Mouse (Mus musculus): Measurements from ENCODE around the gene Xkr7. TPM values are rescaled to one million over a fixed set of nuclear protein-coding genes. Genes with fewer than 3 reads are reported as not detected.

The Xkr7 gene
- polyA plus RNA-seq, 1 experiment from 2014 or later: not detected

DNA sequence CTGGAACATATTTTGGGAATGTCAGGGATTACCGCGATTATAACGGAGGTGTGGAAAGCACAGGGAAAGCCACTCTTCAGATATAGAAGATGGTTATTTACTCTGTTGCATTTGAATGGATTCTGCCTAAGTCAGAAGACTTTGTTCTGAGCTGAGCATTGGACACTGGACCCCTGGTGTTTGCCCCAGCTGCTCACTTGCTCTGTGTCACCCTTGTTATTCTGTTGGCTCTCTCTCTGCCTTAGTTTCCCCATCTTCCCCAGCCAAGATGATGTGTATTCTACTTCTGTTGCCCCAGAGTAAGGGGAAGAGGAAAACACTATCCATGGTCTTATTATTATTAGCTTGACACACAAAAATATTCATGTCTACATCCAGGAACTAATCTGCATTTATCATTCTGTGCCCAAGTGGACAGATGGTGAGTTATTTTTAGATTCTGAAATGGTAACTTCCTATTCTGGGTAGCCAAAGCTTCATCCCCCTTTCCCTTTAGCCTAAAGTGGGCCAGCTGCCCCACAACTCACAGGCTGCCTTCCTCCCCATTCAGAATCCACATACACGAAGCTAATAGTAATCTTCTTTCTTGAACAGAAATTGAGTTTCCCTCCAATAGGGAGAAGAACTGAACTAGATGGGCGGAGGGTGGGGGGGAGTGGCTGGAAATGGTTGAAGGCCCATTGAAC is 2.0 kb downstream of the Xkr7 start:
- Histone ChIP-seq H3K4me1 (peaks cover 11% of the 10 kb centered on the region), H3K4me3 (replicated peaks) (no peak overlapping the region), H3K27ac (replicated peaks) (no peak overlapping the region), H3K27me3 (peaks cover 62% of the 10 kb centered on the region), H3K9me3 (replicated peaks) (no peaks in the 10 kb centered on the region), H3K9ac (no peak overlapping the region), H3K36me3 (no peaks in the 10 kb centered on the region), H3K4me2 (replicated peaks) (no peak overlapping the region)
- WGBS: 69% methylated on average over 5 of the region's 5 CpGs
- ATAC-seq (ENCODE audit: insufficient number of reproducible peaks, low FRiP score, low TSS enrichment, low read depth): no peak

- no peaks in the 10 kb centered on the region for H3K9me3 ChIP-seq (replicated peaks)
- H3K27ac ChIP-seq (replicated peaks): no peak overlapping the region
- no peak for ATAC-seq (ENCODE audit: insufficient number of reproducible peaks, low FRiP score, low TSS enrichment, low read depth)
- no peaks in the 10 kb centered on the region for H3K36me3 ChIP-seq
- no peak overlapping the region for H3K4me3 ChIP-seq (replicated peaks)
- no peak overlapping the region for H3K4me2 ChIP-seq (replicated peaks)
- H3K4me1 ChIP-seq: peaks cover 8% of the 10 kb centered on the region
- no peak overlapping the region for H3K9ac ChIP-seq
- H3K27me3 ChIP-seq: peaks cover 38% of the 10 kb centered on the region
- 36% methylated on average over 2 of the region's 2 CpGs for WGBS
Observed at GRCm38 (mm10) chr2:153036690-153037089, 5.0 kb downstream of the Xkr7 start.

GRCm38 (mm10) chr2:153043886-153044285 is 12.2 kb downstream of the Xkr7 start:
- H3K9me3 ChIP-seq (replicated peaks): no peaks in the 10 kb centered on the region
- H3K36me3 ChIP-seq: no peaks in the 10 kb centered on the region
- no peaks in the 10 kb centered on the region; the same call in 1 of the 2 replicates for H3K27me3 ChIP-seq
- no peak overlapping the region for H3K9ac ChIP-seq
- 35% methylated on average over 3 of the region's 3 CpGs for WGBS
- H3K4me3 ChIP-seq (replicated peaks): no peak overlapping the region
- H3K27ac ChIP-seq (replicated peaks): no peak overlapping the region
- ATAC-seq (ENCODE audit: insufficient number of reproducible peaks, low FRiP score, low TSS enrichment, low read depth): no peak
- H3K4me1 ChIP-seq: peaks cover 8% of the 10 kb centered on the region
- no peak overlapping the region for H3K4me2 ChIP-seq (replicated peaks)

DNA sequence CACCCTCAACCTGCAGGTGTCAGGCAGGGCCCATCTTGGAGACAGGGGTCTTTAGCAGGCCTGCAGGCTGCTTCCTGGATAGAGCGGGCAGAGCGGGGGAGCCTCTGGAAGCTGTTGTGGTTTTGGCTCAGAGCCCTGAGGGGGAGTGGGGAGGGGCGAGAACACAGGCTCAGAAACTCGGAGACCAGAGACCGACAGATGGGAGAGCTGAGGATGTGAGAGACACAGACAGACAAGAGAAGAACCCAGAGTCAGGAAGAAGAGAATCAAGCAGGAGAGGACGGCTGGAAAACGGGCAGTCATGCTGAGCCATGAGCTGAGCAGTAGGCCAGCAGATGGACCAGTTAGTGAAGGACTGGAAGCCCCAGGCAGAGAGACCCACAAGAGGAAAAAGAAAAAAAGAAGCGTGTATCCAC is 14.2 kb downstream of the Xkr7 start:
- Histone ChIP-seq H3K27me3 (peaks cover 8% of the 10 kb centered on the region; the same call in 1 of the 2 replicates), H3K4me1 (peaks cover 15% of the 10 kb centered on the region), H3K4me2 (replicated peaks) (no peak overlapping the region), H3K27ac (replicated peaks) (no peak overlapping the region), H3K36me3 (no peaks in the 10 kb centered on the region), H3K9me3 (replicated peaks) (no peaks in the 10 kb centered on the region), H3K4me3 (replicated peaks) (no peak overlapping the region), H3K9ac (no peak overlapping the region)
- ATAC-seq (ENCODE audit: insufficient number of reproducible peaks, low FRiP score, low TSS enrichment, low read depth): no peak
- WGBS: 11% methylated on average over 8 of the region's 8 CpGs

DNA sequence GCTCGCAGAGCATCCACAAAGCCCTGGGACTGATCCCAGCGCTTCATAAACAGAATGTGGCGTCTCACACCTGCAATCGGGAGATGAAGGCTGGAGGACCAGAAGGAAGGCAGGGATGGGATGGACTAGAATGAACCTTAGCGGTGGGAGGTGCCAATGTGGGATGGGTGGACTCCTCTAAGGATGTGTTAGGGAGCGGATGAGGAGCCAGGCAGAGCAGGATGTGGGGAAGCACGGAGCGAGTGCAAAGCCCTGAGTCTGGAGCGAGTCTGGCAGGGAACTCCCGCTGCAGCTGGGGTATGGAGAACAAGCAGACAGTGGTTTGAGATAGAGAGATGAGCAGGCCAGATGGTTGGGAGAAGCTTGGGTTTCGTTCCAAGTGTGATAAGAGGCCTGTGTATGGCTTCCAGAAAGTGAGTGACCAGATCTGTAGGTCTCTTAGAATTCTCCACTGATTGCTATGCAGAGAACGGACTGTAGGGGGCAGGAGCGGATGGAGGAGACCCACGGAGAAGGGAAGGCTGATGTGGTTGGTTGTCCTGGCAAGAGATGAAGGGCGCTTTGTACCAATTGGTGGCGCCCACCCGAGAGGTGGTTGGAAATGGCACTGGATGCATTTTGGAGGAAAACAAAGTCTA is 16.3 kb downstream of the Xkr7 start:
- H3K36me3 ChIP-seq: no peaks in the 10 kb centered on the region
- H3K4me1 ChIP-seq: peaks cover 21% of the 10 kb centered on the region
- H3K9me3 ChIP-seq (replicated peaks): no peaks in the 10 kb centered on the region
- peaks cover 29% of the 10 kb centered on the region for H3K27me3 ChIP-seq
- H3K9ac ChIP-seq: no peak overlapping the region
- no peak for ATAC-seq (ENCODE audit: insufficient number of reproducible peaks, low FRiP score, low TSS enrichment, low read depth)
- no peak overlapping the region for H3K4me3 ChIP-seq (replicated peaks)
- H3K4me2 ChIP-seq (replicated peaks): no peak overlapping the region
- no peak overlapping the region for H3K27ac ChIP-seq (replicated peaks)
- 41% methylated on average over 17 of the region's 17 CpGs for WGBS

- Histone ChIP-seq H3K4me3 (replicated peaks) (no peak overlapping the region), H3K27ac (replicated peaks) (no peak overlapping the region), H3K36me3 (no peaks in the 10 kb centered on the region), H3K9me3 (replicated peaks) (no peaks in the 10 kb centered on the region), H3K27me3 (peaks cover 43% of the 10 kb centered on the region), H3K9ac (no peak overlapping the region), H3K4me2 (replicated peaks) (no peak overlapping the region), H3K4me1 (peaks cover 21% of the 10 kb centered on the region)
- 36% methylated on average over 9 of the region's 9 CpGs for WGBS
- no peak; the same call in 1 of the 2 replicates for ATAC-seq (ENCODE audit: insufficient number of reproducible peaks, low FRiP score, low TSS enrichment, low read depth)
Observed at GRCm38 (mm10) chr2:153049288-153049996, 17.8 kb downstream of the Xkr7 start.

DNA sequence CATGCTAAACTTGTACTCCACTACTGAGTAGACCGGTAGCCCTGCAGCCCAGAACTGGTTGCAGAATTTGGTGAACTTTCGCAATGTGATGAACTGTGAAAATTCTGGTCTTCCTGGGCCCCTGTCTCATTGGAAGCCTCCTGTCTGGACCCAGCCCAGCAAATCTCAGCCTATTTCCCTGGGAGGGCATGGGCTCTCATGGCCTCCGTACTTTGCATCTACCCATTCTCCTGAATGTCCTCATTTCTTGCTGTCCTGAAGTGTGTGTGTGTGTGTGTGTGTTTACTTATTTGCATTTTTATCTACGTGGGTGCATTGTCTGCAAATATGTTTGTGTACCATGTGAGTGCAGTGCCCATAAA is 18.3 kb downstream of the Xkr7 start:
- WGBS: 81% methylated on average over 4 of the region's 4 CpGs
- Histone ChIP-seq H3K4me1 (peaks cover 21% of the 10 kb centered on the region), H3K27me3 (peaks cover 47% of the 10 kb centered on the region), H3K4me3 (replicated peaks) (no peak overlapping the region), H3K36me3 (no peaks in the 10 kb centered on the region), H3K9me3 (replicated peaks) (no peaks in the 10 kb centered on the region), H3K4me2 (replicated peaks) (no peak overlapping the region), H3K9ac (no peak overlapping the region), H3K27ac (replicated peaks) (no peak overlapping the region)
- ATAC-seq (ENCODE audit: insufficient number of reproducible peaks, low FRiP score, low TSS enrichment, low read depth): no peak

DNA sequence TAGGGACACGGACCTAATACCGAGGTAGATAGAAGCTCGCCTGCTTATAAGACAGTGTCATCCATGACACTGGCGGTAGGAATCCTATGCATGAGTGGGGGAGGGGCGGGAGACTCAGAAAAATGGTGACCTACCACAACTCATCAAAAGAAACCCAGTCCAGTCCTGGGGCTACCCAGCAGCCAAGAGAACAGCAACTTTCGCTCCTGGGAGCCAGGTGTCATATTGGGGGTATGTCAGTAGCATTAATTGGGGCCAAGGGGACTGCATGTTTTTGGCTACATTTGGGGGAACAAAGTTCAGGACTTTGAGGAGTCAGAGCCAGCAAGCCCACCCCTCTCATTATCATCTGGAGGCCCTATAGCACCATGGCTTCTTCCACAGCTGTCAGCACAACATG is 19.4 kb downstream of the Xkr7 start:
- Histone ChIP-seq H3K27me3 (peaks cover 47% of the 10 kb centered on the region), H3K36me3 (no peaks in the 10 kb centered on the region)
- 79% methylated on average over 6 of the region's 6 CpGs for WGBS

DNA sequence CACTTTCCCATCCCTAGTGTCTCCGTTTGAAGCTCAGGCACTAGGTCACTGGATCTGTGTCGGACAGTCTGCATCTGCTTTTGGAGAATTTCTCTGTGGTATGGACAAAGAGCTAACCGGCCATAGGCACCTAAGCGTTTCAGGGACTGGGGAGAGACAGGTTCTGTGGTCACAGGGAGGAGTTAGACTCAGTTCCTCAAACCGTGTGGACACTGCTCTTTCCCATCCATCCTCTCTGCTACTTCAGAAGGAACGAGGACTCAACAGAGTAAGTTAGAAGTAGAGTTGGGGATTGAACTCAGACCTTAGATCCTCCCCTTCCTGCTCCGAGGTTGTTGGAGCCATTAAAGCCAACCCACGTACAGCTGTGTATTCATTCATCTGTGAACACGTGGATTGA is 19.9 kb downstream of the Xkr7 start:
- Histone ChIP-seq H3K4me1 (peaks cover 12% of the 10 kb centered on the region; the same call in 1 of the 2 replicates), H3K27ac (replicated peaks) (no peak overlapping the region), H3K36me3 (no peaks in the 10 kb centered on the region), H3K4me2 (replicated peaks) (no peak overlapping the region), H3K27me3 (peaks cover 47% of the 10 kb centered on the region), H3K9ac (no peak overlapping the region), H3K4me3 (replicated peaks) (no peak overlapping the region), H3K9me3 (replicated peaks) (no peaks in the 10 kb centered on the region)
- 78% methylated on average over 9 of the region's 9 CpGs for WGBS
- ATAC-seq (ENCODE audit: insufficient number of reproducible peaks, low FRiP score, low TSS enrichment, low read depth): no peak

More for the DNA sequence above, 19.4 kb downstream of the Xkr7 start:
- Histone ChIP-seq H3K4me3 (replicated peaks) (no peak overlapping the region), H3K9ac (no peak overlapping the region), H3K4me1 (peaks cover 15% of the 10 kb centered on the region; the same call in 1 of the 2 replicates), H3K4me2 (replicated peaks) (no peak overlapping the region), H3K27ac (replicated peaks) (no peak overlapping the region), H3K9me3 (replicated peaks) (no peaks in the 10 kb centered on the region)
- ATAC-seq (ENCODE audit: insufficient number of reproducible peaks, low FRiP score, low TSS enrichment, low read depth): no peak

- Histone ChIP-seq H3K4me3 (replicated peaks) (no peak overlapping the region), H3K36me3 (no peaks in the 10 kb centered on the region), H3K9ac (no peak overlapping the region), H3K9me3 (replicated peaks) (no peaks in the 10 kb centered on the region), H3K4me1 (peaks cover 12% of the 10 kb centered on the region; the same call in 1 of the 2 replicates), H3K4me2 (replicated peaks) (no peak overlapping the region), H3K27ac (replicated peaks) (no peak overlapping the region), H3K27me3 (peaks cover 47% of the 10 kb centered on the region)
- WGBS: 9% methylated on average over 30 of the region's 30 CpGs
- ATAC-seq (ENCODE audit: insufficient number of reproducible peaks, low FRiP score, low TSS enrichment, low read depth): no peak
Observed at GRCm38 (mm10) chr2:153052700-153053351, 21.2 kb downstream of the Xkr7 start.

- peaks cover 47% of the 10 kb centered on the region for H3K27me3 ChIP-seq
- ATAC-seq (ENCODE audit: insufficient number of reproducible peaks, low FRiP score, low TSS enrichment, low read depth): no peak
- WGBS: 91% methylated on average over 8 of the region's 8 CpGs
- H3K4me2 ChIP-seq (replicated peaks): no peak overlapping the region
- H3K4me1 ChIP-seq: peaks cover 12% of the 10 kb centered on the region; the same call in 1 of the 2 replicates
- no peak overlapping the region for H3K27ac ChIP-seq (replicated peaks)
- H3K36me3 ChIP-seq: no peaks in the 10 kb centered on the region
- no peak overlapping the region for H3K9ac ChIP-seq
- no peaks in the 10 kb centered on the region for H3K9me3 ChIP-seq (replicated peaks)
- no peak overlapping the region for H3K4me3 ChIP-seq (replicated peaks)
Observed at GRCm38 (mm10) chr2:153053896-153054295, 22.2 kb downstream of the Xkr7 start.
